Mouse (Mus musculus): ENCODE results near the gene Tom1l2. TPM values are rescaled to one million over a fixed set of nuclear protein-coding genes. Genes with fewer than 3 reads are reported as not detected.

The Tom1l2 gene
- polyA plus RNA-seq (2012; rRNA removed) (36.0 and 49.8 TPM in 2 replicates), polyA plus RNA-seq (2014; fragmentation: Nextera tagmentation; extraction: Ambion mirVana) (21.5 and 22.4 TPM in 2 replicates)

GRCm38 (mm10) chr11:60352559-60353411 is at the start of gene Tom1l2, which contains the start of gene Drc3:
Gene Tom1l2, minus strand, starts transcription at chr11:60352905.
Gene Drc3, plus strand, starts transcription at chr11:60353329.
- peak; percentile 100 for ATAC-seq (ENCODE audit: low FRiP score, low read depth)
- no peaks in the 10 kb centered on the region for H3K9me3 ChIP-seq (ENCODE audit: control insufficient read depth, low read length)
- no peak for TF ChIP-seq POLR2A (IDR thresholded peaks at IDR 0.05; ENCODE audit: borderline replicate concordance, extremely low read depth, insufficient read depth, insufficient read length)
- peak within 1 kb of the TSS; percentile 63 for H3K9ac ChIP-seq (ENCODE audit: low read depth, low read length, severe bottlenecking)
- peak; percentile 100 for DNase-seq (ENCODE audit: low spot score)
- peaks cover 11% of the 10 kb centered on the region for H3K4me1 ChIP-seq (ENCODE audit: control insufficient read depth, insufficient read depth, low read length)
- peak within 1 kb of the TSS; percentile 19; the same call in 1 of the 2 replicates for H3K27ac ChIP-seq (replicated peaks; ENCODE audit: low read depth, low read length)
- no peaks in the 10 kb centered on the region for H3K36me3 ChIP-seq (ENCODE audit: control insufficient read depth, insufficient read depth, low read length)
- H3K27me3 ChIP-seq (ENCODE audit: control insufficient read depth, insufficient read depth, low read length) = no peaks in the 10 kb centered on the region
- WGBS = under 1% methylated on average over 53 of the region's 57 CpGs
- H3K4me2 ChIP-seq (replicated peaks; ENCODE audit: low read depth, low read length, severe bottlenecking) = peak within 1 kb of the TSS; percentile 88
- peak within 1 kb of the TSS; percentile 69 for H3K4me3 ChIP-seq (replicated peaks; ENCODE audit: low read length)

- Histone ChIP-seq H3K9me3 (ENCODE audit: control insufficient read depth, low read length) (no peaks in the 10 kb centered on the region), H3K4me1 (ENCODE audit: control insufficient read depth, insufficient read depth, low read length) (0 out of 2 replicates have a peak, but pooled peaks cover 2% of the 10 kb centered on the region), H3K27ac (replicated peaks; ENCODE audit: low read depth, low read length) (no peak overlapping the region), H3K36me3 (ENCODE audit: control insufficient read depth, insufficient read depth, low read length) (peaks cover 16% of the 10 kb centered on the region), H3K9ac (ENCODE audit: low read depth, low read length, severe bottlenecking) (no peak overlapping the region), H3K27me3 (ENCODE audit: control insufficient read depth, insufficient read depth, low read length) (no peaks in the 10 kb centered on the region), H3K4me2 (replicated peaks; ENCODE audit: low read depth, low read length, severe bottlenecking) (no peak overlapping the region), H3K4me3 (replicated peaks; ENCODE audit: low read length) (no peak overlapping the region)
- TF ChIP-seq POLR2A (IDR thresholded peaks at IDR 0.05; ENCODE audit: borderline replicate concordance, extremely low read depth, insufficient read depth, insufficient read length) = no peak
- ATAC-seq (ENCODE audit: low FRiP score, low read depth) = no peak
- DNase-seq (ENCODE audit: low spot score) = no peak
- WGBS = 81% methylated on average over 2 of the region's 2 CpGs
Observed at GRCm38 (mm10) chr11:60397172-60397571, 44.5 kb upstream of the Tom1l2 start.

- no peak for ATAC-seq (ENCODE audit: low FRiP score, low read depth)
Observed at GRCm38 (mm10) chr11:60396546-60396945, 43.8 kb upstream of the Tom1l2 start.

GRCm38 (mm10) chr11:60391346-60391745 is 38.6 kb upstream of the Tom1l2 start:
- ATAC-seq (ENCODE audit: low FRiP score, low read depth) (no peak), DNase-seq (ENCODE audit: low spot score) (no peak)
- no peaks in the 10 kb centered on the region for H3K36me3 ChIP-seq (ENCODE audit: control insufficient read depth, insufficient read depth, low read length)
- H3K4me1 ChIP-seq (ENCODE audit: control insufficient read depth, insufficient read depth, low read length) = 0 out of 2 replicates have a peak, but pooled peaks cover 2% of the 10 kb centered on the region
- no peaks in the 10 kb centered on the region for H3K9me3 ChIP-seq (ENCODE audit: control insufficient read depth, low read length)
- 73% methylated on average over 6 of the region's 6 CpGs for WGBS
- no peak overlapping the region for H3K4me3 ChIP-seq (replicated peaks; ENCODE audit: low read length)
- no peak overlapping the region for H3K27ac ChIP-seq (replicated peaks; ENCODE audit: low read depth, low read length)
- H3K9ac ChIP-seq (ENCODE audit: low read depth, low read length, severe bottlenecking) = no peak overlapping the region
- TF ChIP-seq POLR2A (IDR thresholded peaks at IDR 0.05; ENCODE audit: borderline replicate concordance, extremely low read depth, insufficient read depth, insufficient read length) = no peak
- no peak overlapping the region for H3K4me2 ChIP-seq (replicated peaks; ENCODE audit: low read depth, low read length, severe bottlenecking)
- no peaks in the 10 kb centered on the region for H3K27me3 ChIP-seq (ENCODE audit: control insufficient read depth, insufficient read depth, low read length)

More at GRCm38 (mm10) chr11:60396546-60396945, 43.8 kb upstream of the Tom1l2 start:
- Histone ChIP-seq H3K4me3 (replicated peaks; ENCODE audit: low read length) (no peak overlapping the region), H3K4me2 (replicated peaks; ENCODE audit: low read depth, low read length, severe bottlenecking) (no peak overlapping the region), H3K9me3 (ENCODE audit: control insufficient read depth, low read length) (no peaks in the 10 kb centered on the region), H3K4me1 (ENCODE audit: control insufficient read depth, insufficient read depth, low read length) (0 out of 2 replicates have a peak, but pooled peaks cover 2% of the 10 kb centered on the region), H3K27ac (replicated peaks; ENCODE audit: low read depth, low read length) (no peak overlapping the region), H3K36me3 (ENCODE audit: control insufficient read depth, insufficient read depth, low read length) (peaks cover 10% of the 10 kb centered on the region), H3K27me3 (ENCODE audit: control insufficient read depth, insufficient read depth, low read length) (no peaks in the 10 kb centered on the region), H3K9ac (ENCODE audit: low read depth, low read length, severe bottlenecking) (no peak overlapping the region)
- WGBS = 56% methylated on average over 6 of the region's 6 CpGs
- no peak for DNase-seq (ENCODE audit: low spot score)
- no peak for TF ChIP-seq POLR2A (IDR thresholded peaks at IDR 0.05; ENCODE audit: borderline replicate concordance, extremely low read depth, insufficient read depth, insufficient read length)

GRCm38 (mm10) chr11:60387944-60388343 is 35.2 kb upstream of the Tom1l2 start:
- no peak for TF ChIP-seq POLR2A (IDR thresholded peaks at IDR 0.05; ENCODE audit: borderline replicate concordance, extremely low read depth, insufficient read depth, insufficient read length)
- Histone ChIP-seq H3K4me2 (replicated peaks; ENCODE audit: low read depth, low read length, severe bottlenecking) (no peak overlapping the region), H3K36me3 (ENCODE audit: control insufficient read depth, insufficient read depth, low read length) (no peaks in the 10 kb centered on the region), H3K4me1 (ENCODE audit: control insufficient read depth, insufficient read depth, low read length) (peaks cover 5% of the 10 kb centered on the region), H3K4me3 (replicated peaks; ENCODE audit: low read length) (no peak overlapping the region), H3K27me3 (ENCODE audit: control insufficient read depth, insufficient read depth, low read length) (no peaks in the 10 kb centered on the region), H3K27ac (replicated peaks; ENCODE audit: low read depth, low read length) (no peak overlapping the region), H3K9ac (ENCODE audit: low read depth, low read length, severe bottlenecking) (no peak overlapping the region), H3K9me3 (ENCODE audit: control insufficient read depth, low read length) (no peaks in the 10 kb centered on the region)
- 67% methylated on average over 2 of the region's 2 CpGs for WGBS
- DNase-seq (ENCODE audit: low spot score) (no peak), ATAC-seq (ENCODE audit: low FRiP score, low read depth) (no peak)

Data from limb, embryonic 14.5 days (tissue).